Mouse (Mus musculus) urinary bladder, postnatal 25 days (tissue): Measurements from ENCODE around the gene E430018J23Rik.
"Not testable (repeated sequence)": the region's sequence is repeated elsewhere in the genome, so short reads cannot be mapped to it uniquely, and the experiment has no call there.

Source experiments
- DNase-seq: peaks from one replicate; pipeline ENCODE4 v3.0.0; 2022; ENCODE audit warnings: low spot score

Gene E430018J23Rik

DNA sequence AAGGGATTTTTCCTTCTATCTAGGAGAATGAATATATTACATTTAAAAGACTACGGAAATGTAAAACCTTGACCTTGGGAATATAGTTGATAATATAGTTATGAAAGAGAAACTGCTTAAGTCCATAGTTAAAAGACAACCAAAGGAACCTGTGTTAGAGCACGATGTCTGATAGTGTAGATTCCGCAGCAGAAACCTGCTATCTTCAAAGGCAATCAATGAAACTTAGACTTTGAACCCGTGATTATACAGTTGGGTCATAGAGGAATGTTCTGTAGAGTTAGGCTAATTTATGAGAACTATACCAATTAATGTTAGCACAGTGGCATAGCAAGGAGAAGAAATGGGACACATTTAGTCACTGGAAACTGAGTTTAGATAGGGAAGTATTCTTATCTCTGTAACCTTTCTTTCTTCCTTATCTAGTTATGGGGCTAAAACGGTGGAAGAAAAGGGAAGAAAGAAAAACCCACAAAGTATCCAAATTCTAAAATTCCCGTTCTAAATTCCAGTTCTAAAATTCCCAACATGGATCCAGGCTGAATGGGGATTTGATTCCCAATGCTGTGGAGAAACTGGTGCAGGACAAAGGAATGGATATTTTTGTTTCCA is 15.0 kb downstream of the E430018J23Rik start:
- DNase-seq: no peak

DNA sequence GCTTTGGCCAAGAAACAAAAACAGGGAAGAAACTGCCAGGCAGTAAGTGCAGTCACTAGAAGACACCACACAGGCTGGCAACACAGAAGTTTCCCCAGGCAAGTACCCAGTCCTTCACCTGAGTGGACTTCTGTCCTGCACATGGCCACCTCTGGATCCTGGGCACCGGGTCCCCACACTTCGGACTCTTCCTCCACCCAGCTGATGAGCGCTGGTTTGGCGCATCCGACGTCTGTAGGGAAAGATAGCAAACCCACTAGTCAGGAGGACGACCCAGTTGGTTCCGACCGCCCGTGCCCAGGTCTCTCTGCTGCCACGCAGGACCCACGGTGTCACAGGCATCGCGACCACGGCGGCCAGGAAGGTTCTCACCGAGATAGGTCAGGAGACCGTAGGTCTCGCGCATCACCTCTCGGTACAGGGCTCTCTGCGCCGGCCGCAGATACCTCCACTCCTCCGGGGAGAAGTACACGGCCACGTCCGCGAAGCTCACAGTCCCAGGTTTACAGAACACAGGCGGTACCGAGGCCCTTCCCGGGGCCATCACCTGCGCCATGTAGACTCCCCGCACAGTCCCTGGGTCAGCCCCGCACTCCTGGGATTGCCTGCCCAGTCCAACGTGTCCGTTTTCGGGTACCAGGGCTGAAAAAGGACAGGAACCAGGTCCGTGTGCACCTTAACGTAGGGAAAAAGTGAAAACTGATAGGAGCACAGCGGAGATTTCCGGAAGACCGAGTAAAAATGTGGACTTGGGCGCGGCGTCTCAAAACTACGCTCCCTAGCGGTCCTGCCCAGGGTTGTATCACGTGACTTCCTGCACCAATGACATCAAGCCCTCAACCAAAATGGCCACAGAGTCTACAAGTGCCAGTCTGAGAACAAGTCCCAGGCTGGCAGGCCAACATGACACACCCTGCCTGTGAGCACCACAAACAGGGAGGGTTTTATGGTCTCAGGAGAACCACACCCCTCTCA is 17.9 kb downstream of the E430018J23Rik start, which contains the start of gene Zfp747:
TSS of gene Zfp747 (minus strand) at position 780 of the 975 bp plus-strand sequence.
- DNase-seq: peak; percentile 90

DNA sequence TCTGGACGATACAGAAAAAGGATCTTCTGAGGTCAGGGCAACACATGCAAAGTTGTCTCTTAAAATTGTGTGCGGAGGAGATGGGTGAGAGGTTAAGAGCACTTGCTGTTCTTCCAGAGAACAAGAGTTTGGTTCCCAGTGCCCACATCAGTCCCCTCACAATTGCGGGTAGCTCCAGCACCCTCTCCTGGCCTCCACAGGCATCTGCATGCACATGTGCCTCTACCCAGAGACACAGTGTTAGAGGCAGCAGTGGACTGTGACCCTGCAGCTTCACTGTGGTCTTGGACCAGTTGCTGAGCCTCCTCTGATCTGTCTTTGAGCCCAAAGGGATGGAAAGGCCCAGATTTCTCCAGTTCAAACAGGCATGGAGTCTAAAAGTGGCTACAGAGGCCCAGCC is 21.6 kb downstream of the E430018J23Rik start:
- DNase-seq: not testable (repeated sequence)

DNA sequence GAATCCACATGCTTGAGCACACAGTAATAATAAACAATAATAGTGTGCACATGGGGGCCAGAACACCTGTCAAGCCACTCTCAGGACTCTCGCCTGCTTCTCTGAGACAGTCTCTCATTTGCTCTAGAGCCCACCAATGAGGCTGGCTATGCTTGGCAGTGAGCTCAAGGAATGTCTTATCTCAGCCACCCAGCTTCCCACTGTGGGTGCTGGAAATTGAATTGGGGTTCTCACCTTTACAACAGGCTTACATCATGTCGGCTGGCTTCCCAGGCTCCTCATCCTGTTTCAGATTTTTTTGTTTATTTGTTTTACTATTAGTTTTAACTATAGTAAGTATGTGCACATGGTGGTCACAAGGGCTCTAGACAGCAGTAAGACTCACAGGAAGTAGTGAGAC is 22.2 kb downstream of the E430018J23Rik start:
- DNase-seq: no peak

GRCm38 (mm10) chr7:127366249-127366648 is 27.2 kb downstream of the E430018J23Rik start:
- DNase-seq: no peak

DNA sequence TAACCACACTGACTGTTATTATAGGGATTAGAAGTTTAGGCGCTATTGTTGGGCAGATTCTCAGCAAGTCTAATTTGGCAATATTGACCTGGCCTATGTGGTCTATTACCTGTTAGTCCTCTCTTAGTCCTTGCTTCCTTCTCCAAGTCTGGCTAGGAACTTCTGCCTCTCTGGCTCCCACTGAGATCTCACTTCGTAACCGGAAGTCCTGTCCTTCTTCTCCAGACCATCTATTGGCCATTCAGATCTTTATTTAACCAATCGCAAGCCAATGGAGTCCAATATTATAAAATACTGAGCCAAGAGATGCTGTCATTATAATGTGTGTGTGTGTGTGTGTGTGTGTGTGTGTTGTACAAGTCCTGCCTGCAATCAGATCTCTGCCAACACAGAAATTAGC is 29.3 kb downstream of the E430018J23Rik start:
- no peak for DNase-seq

DNA sequence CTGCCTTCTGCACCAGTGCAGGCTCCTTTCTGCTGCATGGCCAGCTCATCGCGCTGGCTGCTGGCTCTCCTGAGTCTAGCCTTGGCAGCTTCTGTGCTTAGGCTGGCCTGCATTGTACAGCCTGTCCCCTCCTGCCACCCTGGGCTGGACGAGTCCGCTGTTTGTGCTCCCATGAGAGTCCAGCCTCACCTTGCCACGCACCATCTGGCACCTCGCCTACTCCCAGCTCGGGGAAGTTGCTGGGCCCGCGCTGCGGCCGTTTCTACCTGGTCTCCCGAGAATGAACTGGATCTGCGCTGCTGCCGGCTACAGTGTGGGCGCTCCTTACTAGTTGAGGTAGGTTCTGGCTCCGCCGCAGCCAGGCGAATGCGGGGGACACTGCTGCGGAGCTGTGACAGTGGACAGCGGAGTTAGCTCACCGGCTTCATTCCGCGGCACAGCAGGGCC is 29.9 kb downstream of the E430018J23Rik start:
- DNase-seq: no peak

- not testable (repeated sequence) for DNase-seq
Measured at GRCm38 (mm10) chr7:127362418-127362817, 31.0 kb downstream of the E430018J23Rik start.

- DNase-seq: no peak
Measured at GRCm38 (mm10) chr7:127361449-127361848, 32.0 kb downstream of the E430018J23Rik start.

- DNase-seq: no peak
Measured at GRCm38 (mm10) chr7:127360265-127360664, 33.2 kb downstream of the E430018J23Rik start.

DNA sequence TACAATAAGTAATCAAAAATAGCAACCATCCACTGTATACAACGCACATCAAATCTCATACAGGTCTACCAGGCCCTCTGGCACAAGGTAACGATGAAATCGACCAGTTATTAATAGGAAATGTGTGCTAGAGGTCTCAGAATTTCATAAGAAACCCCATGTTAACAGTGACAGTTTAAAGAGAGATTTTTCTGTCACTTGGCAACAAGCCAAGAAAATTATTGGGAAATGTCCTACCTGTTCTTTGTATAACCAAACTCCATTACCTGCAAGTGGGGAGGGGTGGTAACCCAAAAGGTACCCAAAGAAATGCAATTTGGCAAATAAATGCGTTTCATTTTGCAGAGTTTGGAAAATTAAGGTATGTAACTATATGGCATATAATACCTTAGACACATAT is 35.0 kb downstream of the E430018J23Rik start:
- DNase-seq: no peak

GRCm38 (mm10) chr7:127357871-127358270 is 35.6 kb downstream of the E430018J23Rik start:
- no peak for DNase-seq

GRCm38 (mm10) chr7:127355796-127356195 is 37.6 kb downstream of the E430018J23Rik start:
- DNase-seq: no peak

GRCm38 (mm10) chr7:127351230-127352004 is 42.0 kb downstream of the E430018J23Rik start:
- DNase-seq: no peak

DNA sequence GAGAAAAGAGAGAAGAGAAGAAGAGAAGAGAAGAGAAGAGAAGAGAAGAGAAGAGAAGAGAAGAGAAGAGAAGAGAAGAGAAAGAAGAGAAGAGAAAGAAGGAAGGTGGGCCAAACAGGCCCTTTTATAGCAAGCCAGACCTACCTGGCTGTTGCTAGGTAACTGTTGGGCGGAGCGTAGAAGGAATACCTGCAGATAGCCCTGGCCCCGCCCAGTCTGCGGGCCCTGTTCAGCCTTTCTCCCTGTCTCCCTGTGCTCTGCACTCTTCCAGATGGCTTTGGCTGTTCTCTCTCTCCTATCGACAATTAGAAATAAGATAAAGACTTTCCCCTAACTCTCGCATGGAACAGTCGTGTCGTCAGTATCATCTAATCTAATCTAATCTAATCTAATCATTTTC is 46.8 kb downstream of the E430018J23Rik start:
- peak; percentile 48 for DNase-seq

DNA sequence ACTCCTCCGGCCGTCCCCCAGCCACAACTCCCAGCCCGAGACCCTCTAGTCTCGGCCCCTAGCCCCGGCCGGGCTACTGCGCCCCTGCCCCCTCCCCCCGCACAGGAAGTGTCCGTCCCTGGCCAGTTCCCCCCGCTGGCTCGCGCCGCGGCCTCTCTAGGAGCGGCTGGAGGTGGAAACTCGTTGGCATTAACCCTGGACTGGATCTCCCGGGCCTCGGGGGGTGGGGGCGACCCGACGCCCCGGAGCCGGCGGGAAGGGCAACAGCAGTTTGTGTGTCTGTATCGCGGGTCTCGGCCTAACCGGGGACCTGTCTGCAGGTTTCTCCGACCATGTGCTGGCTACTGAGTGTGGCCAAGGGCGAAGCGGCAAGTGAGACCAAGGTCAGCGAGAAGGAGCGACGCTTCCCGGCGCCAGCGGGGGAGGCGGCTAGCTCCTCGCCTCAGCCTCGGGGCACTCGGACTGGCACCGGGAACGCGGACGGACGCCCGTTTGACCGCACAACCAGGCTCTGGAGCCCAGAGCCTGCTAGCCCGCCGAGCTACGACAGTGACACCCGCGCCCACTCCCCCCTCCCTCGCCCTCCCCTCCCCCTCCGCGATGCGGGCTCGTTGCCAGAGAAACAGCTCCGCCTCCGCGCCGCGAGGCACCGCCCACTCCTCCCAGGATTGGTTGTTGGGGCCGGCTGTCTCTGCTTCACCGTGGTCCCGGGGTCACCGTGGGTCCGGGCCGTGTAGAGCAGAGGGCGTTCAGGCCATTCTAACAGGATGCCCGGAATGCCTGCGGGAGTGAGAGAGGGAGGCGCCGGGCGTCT is 47.7 kb downstream of the E430018J23Rik start, which contains the start of gene Zfp768:
TSS of gene Zfp768 (minus strand) at position 78 of the 814 bp plus-strand sequence.
- DNase-seq: peak; percentile 93

DNA sequence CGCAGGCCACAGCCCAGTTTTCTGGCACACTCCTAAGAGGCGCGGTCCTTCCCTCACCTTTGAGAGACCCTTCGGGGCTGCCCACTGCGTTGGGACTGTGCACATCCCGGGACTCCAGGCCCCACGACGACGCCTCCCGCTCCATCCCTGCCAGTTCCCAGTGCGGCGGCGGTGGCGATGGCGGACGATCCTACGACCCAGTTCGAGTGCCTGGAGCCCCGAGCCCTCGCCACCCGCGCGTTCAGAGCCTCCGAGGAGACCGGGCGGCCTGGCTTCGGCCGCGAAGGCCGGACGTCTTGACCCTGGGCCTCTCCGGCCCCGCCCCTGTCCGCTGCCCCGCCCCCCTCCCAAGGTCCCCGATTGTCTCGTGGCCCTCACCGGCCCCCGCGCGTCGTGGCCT is 48.3 kb downstream of the E430018J23Rik start:
- DNase-seq: peak; percentile 48

- DNase-seq: no peak
Measured at GRCm38 (mm10) chr7:127344371-127344770, 49.1 kb downstream of the E430018J23Rik start.

DNA sequence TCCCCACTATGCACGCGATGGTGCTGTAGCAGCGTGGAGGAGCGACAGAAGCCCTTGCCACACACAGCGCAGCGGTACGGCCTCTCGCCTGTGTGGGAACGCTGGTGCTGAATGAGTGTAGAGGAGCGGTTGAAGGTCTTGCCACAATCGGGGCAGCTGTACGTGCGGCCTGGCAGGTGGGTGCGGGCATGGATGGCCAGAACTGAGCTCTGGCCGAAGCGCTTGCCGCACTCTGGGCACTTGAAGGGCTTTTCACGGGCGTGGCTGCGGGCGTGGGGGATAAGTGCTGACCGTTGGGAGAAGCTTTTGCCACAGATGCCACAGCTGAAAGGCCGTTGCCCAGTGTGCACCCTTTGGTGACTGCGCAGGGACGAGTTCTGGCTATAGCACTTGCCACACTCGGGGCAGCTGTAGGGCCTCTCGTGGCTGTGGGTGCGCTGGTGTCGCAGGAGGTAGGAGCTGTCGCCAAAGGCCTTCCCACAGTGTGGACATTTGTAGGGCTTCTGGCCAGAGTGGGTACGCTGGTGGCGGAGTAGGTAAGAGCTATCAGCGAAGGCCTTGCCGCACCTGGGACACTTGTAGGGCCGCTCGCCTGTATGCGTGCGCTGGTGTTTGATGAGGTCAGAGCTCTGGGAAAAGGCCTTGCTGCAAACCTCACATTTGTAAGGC is 49.9 kb downstream of the E430018J23Rik start:
- DNase-seq: no peak

DNA sequence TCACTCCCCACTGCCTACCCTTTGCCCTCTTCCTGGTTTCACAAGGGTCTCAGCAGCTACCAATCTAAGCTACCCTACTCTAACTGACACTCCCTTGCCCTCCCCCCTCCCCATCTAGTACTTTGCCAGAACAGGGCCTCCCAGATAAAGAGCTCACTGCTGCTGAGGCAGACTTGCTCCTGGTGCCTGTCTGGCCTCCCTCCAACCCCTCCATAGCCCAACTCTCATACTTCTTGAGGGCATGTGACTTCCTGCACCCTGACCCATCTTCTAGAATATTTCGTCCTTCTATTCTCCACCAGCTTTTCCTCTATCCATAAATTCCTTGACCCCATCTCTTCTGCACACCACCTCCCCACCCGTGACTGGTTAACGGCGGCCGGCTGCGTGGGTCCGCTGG is 50.5 kb downstream of the E430018J23Rik start:
- no peak for DNase-seq

- DNase-seq: no peak
Measured at GRCm38 (mm10) chr7:127342332-127342731, 51.1 kb downstream of the E430018J23Rik start.
